Mouse (Mus musculus) stomach, embryonic 16.5 days (tissue): Measurements from ENCODE around the gene Olfr549. TPM values are rescaled to one million over a fixed set of nuclear protein-coding genes. Genes with fewer than 3 reads are reported as not detected.

Experiments used
- ATAC-seq: fragments of 200-750 bp; cut with Nextera tagmentation; 2 replicates; pipeline ENCODE4 v1.8.0; 2017; ENCODE audit warnings: moderate number of reproducible peaks, moderate TSS enrichment; ENCODE audit not compliant: insufficient read depth, low FRiP score
- H3K27ac ChIP-seq: fragments of 300-500 bp; sonication (generic); 2 replicates; pipeline ENCODE4 v1.5.1; 2014; ENCODE audit warnings: low read length
- H3K27me3 ChIP-seq: fragments of 300-500 bp; sonication (generic); 2 replicates; pipeline ENCODE4 v1.6.1; 2014; ENCODE audit warnings: low read length, control low read depth, mixed read lengths; ENCODE audit not compliant: control insufficient read depth, insufficient read depth
- H3K36me3 ChIP-seq: fragments of 300-500 bp; sonication (generic); 2 replicates; pipeline ENCODE4 v1.6.1; 2014; ENCODE audit warnings: low read length; ENCODE audit not compliant: control insufficient read depth, insufficient read depth
- H3K4me1 ChIP-seq: fragments of 300-500 bp; sonication (generic); 2 replicates; pipeline ENCODE4 v1.6.1; 2014; ENCODE audit warnings: low read length, control low read depth, mixed read lengths; ENCODE audit not compliant: control insufficient read depth, insufficient read depth
- H3K4me2 ChIP-seq: fragments of 300-500 bp; sonication (generic); 2 replicates; pipeline ENCODE4 v1.6.1; 2014; ENCODE audit warnings: low read depth, low read length, mixed read lengths
- H3K4me3 ChIP-seq: fragments of 300-500 bp; sonication (generic); replicated peaks from 2 replicates; pipeline ENCODE4 v1.5.1; 2014; ENCODE audit warnings: mild to moderate bottlenecking, low read length
- H3K9ac ChIP-seq: fragments of 300-500 bp; sonication (generic); 2 replicates; pipeline ENCODE4 v1.6.1; 2014; ENCODE audit warnings: low read length
- H3K9me3 ChIP-seq: fragments of 300-500 bp; sonication (generic); replicated peaks from 2 replicates; pipeline ENCODE4 v1.6.1; 2016; ENCODE audit warnings: low read length, control low read depth; ENCODE audit not compliant: control insufficient read depth
- WGBS: fragments of 180-500 bp; shearing (Covaris S2); extraction: QIAGEN DNeasy Blood & Tissue Kit; methylation state at CpG from one replicate; pipeline ENCODE4 v1.1.7; 2014; 5-methylcytosine and 5-hydroxymethylcytosine counted together
- polyA plus RNA-seq: library from polyadenylated mRNA; unstranded; fragments of >200 nt; fragmentation: Nextera tagmentation; extraction: Ambion mirVana; gene quantifications from 2 replicates; pipeline ENCODE4 v1.2.1, GENCODE M21; 2015

The Olfr549 gene
- polyA plus RNA-seq: not detected in 2 replicates

GRCm38 (mm10) chr7:102549570-102549969 is at the start of gene Olfr549:
Olfr549 (plus strand) TSS chr7:102549870.
- Histone ChIP-seq H3K4me2 (no peak within 1 kb of the TSS), H3K4me3 (no peak within 1 kb of the TSS), H3K27me3 (no peaks in the 10 kb centered on the region), H3K36me3 (no peaks in the 10 kb centered on the region), H3K4me1 (no peaks in the 10 kb centered on the region), H3K9me3 (no peaks in the 10 kb centered on the region), H3K9ac (no peak within 1 kb of the TSS), H3K27ac (no peak within 1 kb of the TSS)
- 85% methylated on average over 3 of the region's 3 CpGs for WGBS
- no peak for ATAC-seq

- Histone ChIP-seq H3K9me3 (no peaks in the 10 kb centered on the region), H3K36me3 (no peaks in the 10 kb centered on the region), H3K9ac (no peak overlapping the region), H3K4me3 (no peak overlapping the region), H3K4me2 (no peak overlapping the region), H3K4me1 (no peaks in the 10 kb centered on the region), H3K27ac (no peak overlapping the region), H3K27me3 (no peaks in the 10 kb centered on the region)
- WGBS: 78% methylated on average over 5 of the region's 5 CpGs
- ATAC-seq: no peak
These were observed 47.7 kb upstream of the Olfr549 start for GRCm38 (mm10) chr7:102501986-102502385.

- 38% methylated on average over 3 of the region's 3 CpGs for whole genome bisulfite sequencing
- H3K9ac ChIP-seq: no peak overlapping the region
These were observed 42.8 kb upstream of the Olfr549 start for GRCm38 (mm10) chr7:102506848-102507247.

DNA sequence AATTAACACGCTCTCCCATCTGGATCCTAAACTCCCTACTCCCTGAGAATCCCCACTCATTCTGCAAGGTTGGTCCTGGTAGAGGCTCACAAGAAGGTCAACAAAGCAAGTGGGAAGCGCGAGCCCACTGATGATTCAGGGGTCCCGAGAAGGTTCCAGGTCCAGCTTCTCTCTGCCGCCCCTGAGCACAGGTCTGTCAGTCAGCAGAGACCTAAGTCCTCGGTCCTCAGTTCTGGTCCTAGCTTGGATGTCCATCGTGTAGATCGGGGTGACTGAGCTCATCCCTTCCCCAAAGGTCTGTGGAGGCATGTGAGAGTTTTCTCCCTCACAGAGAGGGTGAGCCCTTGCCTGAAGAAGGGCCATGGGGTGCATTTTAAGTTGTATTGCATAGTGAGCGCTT is 41.6 kb upstream of the Olfr549 start:
- Histone ChIP-seq H3K27ac (no peak overlapping the region), H3K27me3 (no peaks in the 10 kb centered on the region), H3K4me1 (no peaks in the 10 kb centered on the region), H3K9ac (no peak overlapping the region), H3K36me3 (no peaks in the 10 kb centered on the region), H3K4me2 (no peak overlapping the region), H3K9me3 (no peaks in the 10 kb centered on the region), H3K4me3 (no peak overlapping the region)
- no peak for ATAC-seq
- WGBS: 88% methylated on average over 9 of the region's 9 CpGs

More at GRCm38 (mm10) chr7:102506848-102507247, 42.8 kb upstream of the Olfr549 start:
- H3K4me1 ChIP-seq: no peaks in the 10 kb centered on the region
- H3K9me3 ChIP-seq: no peaks in the 10 kb centered on the region
- peak; percentile 46; the same call in 1 of the 2 replicates for ATAC-seq
- H3K4me2 ChIP-seq: no peak overlapping the region
- H3K27ac ChIP-seq: no peak overlapping the region
- no peaks in the 10 kb centered on the region for H3K27me3 ChIP-seq
- H3K36me3 ChIP-seq: no peaks in the 10 kb centered on the region
- H3K4me3 ChIP-seq: no peak overlapping the region

GRCm38 (mm10) chr7:102508666-102509065 is 41.0 kb upstream of the Olfr549 start:
- no peak overlapping the region for H3K9ac ChIP-seq
- 86% methylated on average over 6 of the region's 6 CpGs for WGBS
- no peaks in the 10 kb centered on the region for H3K36me3 ChIP-seq
- no peak overlapping the region for H3K27ac ChIP-seq
- H3K27me3 ChIP-seq: no peaks in the 10 kb centered on the region
- no peaks in the 10 kb centered on the region for H3K4me1 ChIP-seq
- ATAC-seq: no peak
- no peak overlapping the region for H3K4me3 ChIP-seq
- no peaks in the 10 kb centered on the region for H3K9me3 ChIP-seq
- no peak overlapping the region for H3K4me2 ChIP-seq

DNA sequence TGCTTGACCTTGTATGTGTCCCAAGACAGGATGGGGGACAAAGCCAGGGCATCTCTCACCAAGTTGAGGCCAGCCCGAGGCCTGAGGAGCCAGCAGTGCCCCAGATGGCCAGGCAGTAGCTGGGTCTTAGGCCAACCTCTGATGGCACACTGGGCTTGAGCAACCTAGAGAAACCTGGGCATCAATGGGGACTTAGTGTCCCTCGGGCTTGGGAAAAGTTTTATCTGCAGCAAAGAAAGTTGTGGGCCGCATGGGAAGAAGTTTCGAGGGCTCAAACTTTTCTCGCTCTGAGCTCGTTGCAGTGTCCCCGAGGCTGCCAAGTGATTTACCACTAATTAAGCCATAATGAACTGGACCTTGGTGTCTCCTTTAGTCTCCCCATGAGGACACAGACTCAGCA is 39.9 kb upstream of the Olfr549 start:
- Histone ChIP-seq H3K4me2 (no peak overlapping the region), H3K27ac (no peak overlapping the region), H3K4me3 (no peak overlapping the region), H3K9ac (no peak overlapping the region), H3K4me1 (no peaks in the 10 kb centered on the region), H3K36me3 (no peaks in the 10 kb centered on the region), H3K27me3 (no peaks in the 10 kb centered on the region), H3K9me3 (no peaks in the 10 kb centered on the region)
- 79% methylated on average over 7 of the region's 7 CpGs for WGBS
- ATAC-seq: no peak

DNA sequence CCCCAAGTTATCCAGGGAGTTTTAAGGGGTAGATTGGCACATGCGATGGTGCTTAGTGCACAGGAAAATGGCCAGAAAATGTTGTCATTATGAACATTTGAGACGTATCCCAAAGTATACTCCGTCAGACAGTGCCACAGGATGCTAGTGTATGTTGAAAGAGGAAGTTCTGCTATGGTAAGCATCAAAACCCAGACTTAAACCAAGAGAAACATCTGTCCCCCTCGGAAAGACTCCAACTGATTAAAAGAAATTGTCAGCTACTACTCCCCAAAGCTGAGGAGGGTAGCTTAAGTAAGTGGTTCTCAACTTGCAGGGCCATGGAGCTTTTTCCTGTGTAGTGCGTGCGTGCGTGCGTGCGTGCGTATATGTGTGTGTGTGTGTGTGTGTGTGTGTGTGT is 37.7 kb upstream of the Olfr549 start:
- ATAC-seq: no peak
- H3K4me3 ChIP-seq: no peak overlapping the region
- 87% methylated on average over 10 of the region's 10 CpGs for WGBS
- no peaks in the 10 kb centered on the region for H3K36me3 ChIP-seq
- H3K4me1 ChIP-seq: no peaks in the 10 kb centered on the region
- H3K27ac ChIP-seq: no peak overlapping the region
- H3K9me3 ChIP-seq: no peaks in the 10 kb centered on the region
- H3K9ac ChIP-seq: no peak overlapping the region
- H3K27me3 ChIP-seq: 0 out of 2 replicates have a peak, but pooled peaks cover 3% of the 10 kb centered on the region
- H3K4me2 ChIP-seq: no peak overlapping the region

- Histone ChIP-seq H3K4me3 (peak overlapping the region; percentile 52), H3K27me3 (0 out of 2 replicates have a peak, but pooled peaks cover 3% of the 10 kb centered on the region), H3K4me2 (peak overlapping the region; percentile 88), H3K9me3 (no peaks in the 10 kb centered on the region), H3K36me3 (no peaks in the 10 kb centered on the region), H3K27ac (no peak overlapping the region), H3K4me1 (no peaks in the 10 kb centered on the region), H3K9ac (peak overlapping the region; percentile 77)
- WGBS: under 1% methylated on average over 54 of the region's 54 CpGs
- ATAC-seq: peak; percentile 90
These were observed 36.7 kb upstream of the Olfr549 start for GRCm38 (mm10) chr7:102512814-102513435.

- Histone ChIP-seq H3K9ac (no peak overlapping the region), H3K4me3 (no peak overlapping the region), H3K36me3 (no peaks in the 10 kb centered on the region), H3K27ac (no peak overlapping the region), H3K9me3 (no peaks in the 10 kb centered on the region), H3K4me1 (no peaks in the 10 kb centered on the region), H3K27me3 (0 out of 2 replicates have a peak, but pooled peaks cover 3% of the 10 kb centered on the region), H3K4me2 (no peak overlapping the region)
- 65% methylated on average over 4 of the region's 4 CpGs for WGBS
- no peak for ATAC-seq
These were observed 35.5 kb upstream of the Olfr549 start for GRCm38 (mm10) chr7:102514144-102514543.
